Mouse (Mus musculus): ENCODE data around the gene Kalrn. TPM values are rescaled to one million over a fixed set of nuclear protein-coding genes. Genes with fewer than 3 reads are reported as not detected.
A peak's percentile ranks its signal among the peaks of the same experiment; 100 is the strongest.

Kalrn gene
- polyA plus RNA-seq, 1 experiment from 2014 or later: 33.2 TPM

- 64% methylated on average over 5 of the region's 5 CpGs for whole genome bisulfite sequencing
- Histone ChIP-seq H3K27me3 (no peaks in the 10 kb centered on the region), H3K36me3 (no peaks in the 10 kb centered on the region), H3K9me3 (replicated peaks) (no peaks in the 10 kb centered on the region), H3K9ac (no peak overlapping the region), H3K4me3 (no peak overlapping the region), H3K4me1 (peaks cover 19% of the 10 kb centered on the region), H3K4me2 (replicated peaks) (no peak overlapping the region), H3K27ac (peak overlapping the region; percentile 45; the same call in 1 of the 2 replicates)
- ATAC-seq (ENCODE audit: low FRiP score): no peak
These were observed 638.5 kb downstream of the Kalrn start for GRCm38 (mm10) chr16:33934701-33935406.

GRCm38 (mm10) chr16:33933411-33933810 is 639.9 kb downstream of the Kalrn start:
- H3K4me3 ChIP-seq: no peak overlapping the region
- H3K9ac ChIP-seq: no peak overlapping the region
- ATAC-seq (ENCODE audit: low FRiP score): no peak
- H3K9me3 ChIP-seq (replicated peaks): no peaks in the 10 kb centered on the region
- no peaks in the 10 kb centered on the region for H3K27me3 ChIP-seq
- no peak overlapping the region for H3K4me2 ChIP-seq (replicated peaks)
- no peaks in the 10 kb centered on the region for H3K36me3 ChIP-seq
- H3K4me1 ChIP-seq: peaks cover 11% of the 10 kb centered on the region
- 94% methylated on average over 11 of the region's 11 CpGs for WGBS
- no peak overlapping the region for H3K27ac ChIP-seq

GRCm38 (mm10) chr16:33932126-33932525 is 641.2 kb downstream of the Kalrn start:
- no peak for ATAC-seq (ENCODE audit: low FRiP score)
- WGBS: 66% methylated on average over 5 of the region's 5 CpGs

GRCm38 (mm10) chr16:33931682-33932081 is 641.6 kb downstream of the Kalrn start:
- H3K4me3 ChIP-seq: no peak overlapping the region
- H3K4me2 ChIP-seq (replicated peaks): no peak overlapping the region
- no peak for ATAC-seq (ENCODE audit: low FRiP score)
- H3K9ac ChIP-seq: no peak overlapping the region
- no peaks in the 10 kb centered on the region for H3K9me3 ChIP-seq (replicated peaks)
- H3K27me3 ChIP-seq: no peaks in the 10 kb centered on the region
- WGBS: 82% methylated on average over 2 of the region's 2 CpGs
- H3K27ac ChIP-seq: no peak overlapping the region
- H3K4me1 ChIP-seq: peaks cover 11% of the 10 kb centered on the region
- no peaks in the 10 kb centered on the region for H3K36me3 ChIP-seq

More at GRCm38 (mm10) chr16:33932126-33932525, 641.2 kb downstream of the Kalrn start:
- H3K9ac ChIP-seq: no peak overlapping the region
- no peak overlapping the region for H3K4me2 ChIP-seq (replicated peaks)
- H3K9me3 ChIP-seq (replicated peaks): no peaks in the 10 kb centered on the region
- no peaks in the 10 kb centered on the region for H3K27me3 ChIP-seq
- peaks cover 11% of the 10 kb centered on the region for H3K4me1 ChIP-seq
- no peak overlapping the region for H3K27ac ChIP-seq
- H3K4me3 ChIP-seq: no peak overlapping the region
- no peaks in the 10 kb centered on the region for H3K36me3 ChIP-seq

- Histone ChIP-seq H3K9ac (no peak overlapping the region), H3K9me3 (replicated peaks) (no peaks in the 10 kb centered on the region), H3K27ac (no peak overlapping the region), H3K27me3 (no peaks in the 10 kb centered on the region), H3K4me2 (replicated peaks) (no peak overlapping the region), H3K36me3 (no peaks in the 10 kb centered on the region), H3K4me3 (no peak overlapping the region), H3K4me1 (peaks cover 11% of the 10 kb centered on the region)
- ATAC-seq (ENCODE audit: low FRiP score): no peak
- WGBS: 87% methylated on average over 6 of the region's 6 CpGs
These were observed 642.5 kb downstream of the Kalrn start for GRCm38 (mm10) chr16:33930785-33931184.

- Histone ChIP-seq H3K27ac (no peak overlapping the region), H3K9me3 (replicated peaks) (no peaks in the 10 kb centered on the region), H3K4me2 (replicated peaks) (no peak overlapping the region), H3K9ac (no peak overlapping the region), H3K4me3 (no peak overlapping the region), H3K27me3 (no peaks in the 10 kb centered on the region), H3K4me1 (0 out of 2 replicates have a peak, but pooled peaks cover 3% of the 10 kb centered on the region), H3K36me3 (no peaks in the 10 kb centered on the region)
- no peak for ATAC-seq (ENCODE audit: low FRiP score)
- WGBS: 85% methylated on average over 9 of the region's 9 CpGs
These were observed 644.4 kb downstream of the Kalrn start for GRCm38 (mm10) chr16:33928788-33929462.

- 85% methylated on average over 6 of the region's 6 CpGs for WGBS
- peaks cover 4% of the 10 kb centered on the region for H3K4me1 ChIP-seq
- H3K4me2 ChIP-seq (replicated peaks): no peak overlapping the region
- H3K9me3 ChIP-seq (replicated peaks): no peaks in the 10 kb centered on the region
- ATAC-seq (ENCODE audit: low FRiP score): no peak
- H3K36me3 ChIP-seq: no peaks in the 10 kb centered on the region
- H3K9ac ChIP-seq: no peak overlapping the region
- no peaks in the 10 kb centered on the region for H3K27me3 ChIP-seq
- no peak overlapping the region for H3K4me3 ChIP-seq
- no peak overlapping the region for H3K27ac ChIP-seq
These were observed 646.0 kb downstream of the Kalrn start for GRCm38 (mm10) chr16:33927263-33927824.

GRCm38 (mm10) chr16:33923758-33924157 is 649.6 kb downstream of the Kalrn start:
- WGBS: 89% methylated on average over 8 of the region's 8 CpGs
- Histone ChIP-seq H3K4me1 (peaks cover 11% of the 10 kb centered on the region), H3K4me3 (no peak overlapping the region), H3K27me3 (no peaks in the 10 kb centered on the region), H3K9ac (no peak overlapping the region), H3K36me3 (no peaks in the 10 kb centered on the region), H3K27ac (no peak overlapping the region), H3K4me2 (replicated peaks) (no peak overlapping the region), H3K9me3 (replicated peaks) (no peaks in the 10 kb centered on the region)
- ATAC-seq (ENCODE audit: low FRiP score): no peak

GRCm38 (mm10) chr16:33923001-33923316 is 650.4 kb downstream of the Kalrn start:
- H3K9ac ChIP-seq: no peak overlapping the region
- no peaks in the 10 kb centered on the region for H3K36me3 ChIP-seq
- WGBS: 80% methylated on average over 5 of the region's 5 CpGs
- no peaks in the 10 kb centered on the region for H3K27me3 ChIP-seq
- H3K9me3 ChIP-seq (replicated peaks): no peaks in the 10 kb centered on the region
- peaks cover 9% of the 10 kb centered on the region for H3K4me1 ChIP-seq
- H3K4me2 ChIP-seq (replicated peaks): no peak overlapping the region
- no peak overlapping the region for H3K27ac ChIP-seq
- no peak overlapping the region for H3K4me3 ChIP-seq
- ATAC-seq (ENCODE audit: low FRiP score): no peak

- Histone ChIP-seq H3K4me3 (no peak overlapping the region), H3K27ac (0 out of 2 replicates have a peak overlapping the region, but pooled peaks have one; percentile 7), H3K36me3 (no peaks in the 10 kb centered on the region), H3K27me3 (no peaks in the 10 kb centered on the region), H3K9me3 (replicated peaks) (no peaks in the 10 kb centered on the region), H3K4me1 (peaks cover 9% of the 10 kb centered on the region), H3K4me2 (replicated peaks) (no peak overlapping the region), H3K9ac (no peak overlapping the region)
- WGBS: 56% methylated on average over 18 of the region's 18 CpGs
- no peak for ATAC-seq (ENCODE audit: low FRiP score)
These were observed 651.0 kb downstream of the Kalrn start for GRCm38 (mm10) chr16:33922111-33923000.

- WGBS: 71% methylated on average over 5 of the region's 5 CpGs
- Histone ChIP-seq H3K4me2 (replicated peaks) (no peak overlapping the region), H3K27me3 (no peaks in the 10 kb centered on the region), H3K4me1 (peaks cover 9% of the 10 kb centered on the region), H3K9ac (no peak overlapping the region), H3K9me3 (replicated peaks) (no peaks in the 10 kb centered on the region), H3K4me3 (no peak overlapping the region), H3K27ac (no peak overlapping the region), H3K36me3 (no peaks in the 10 kb centered on the region)
- no peak for ATAC-seq (ENCODE audit: low FRiP score)
These were observed 651.8 kb downstream of the Kalrn start for GRCm38 (mm10) chr16:33921514-33921913.

Measured in hindbrain, embryonic 12.5 days (tissue).